Mouse (Mus musculus) adrenal gland, postnatal 4 days (tissue): ENCODE measurements around the gene Svip. TPM values are rescaled to one million over a fixed set of nuclear protein-coding genes. Genes with fewer than 3 reads are reported as not detected.

Experiments
- DNase-seq, 2 experiments: peaks; one replicate each; pipeline ENCODE4 v3.0.0; 2021 to 2022; ENCODE audit warnings: low spot score in 2 of 2, mixed read lengths in 2 of 2
- total RNA-seq, 2 experiments: library from RNA; stranded (reverse); gene quantifications; 2 replicates each; pipeline ENCODE4 v1.2.3; 2021

Gene Svip
- total RNA-seq, 2 experiments from 2014 or later: 12.7 to 14.2 TPM

GRCm38 (mm10) chr7:51962219-51962952 lies 43.4 kb downstream of the Svip start:
- DNase-seq: no peak

GRCm38 (mm10) chr7:51960698-51961374 lies 45.0 kb downstream of the Svip start:
- DNase-seq: no peak

- no peak for DNase-seq
Measured at GRCm38 (mm10) chr7:51957766-51958165, 48.1 kb downstream of the Svip start.

DNA sequence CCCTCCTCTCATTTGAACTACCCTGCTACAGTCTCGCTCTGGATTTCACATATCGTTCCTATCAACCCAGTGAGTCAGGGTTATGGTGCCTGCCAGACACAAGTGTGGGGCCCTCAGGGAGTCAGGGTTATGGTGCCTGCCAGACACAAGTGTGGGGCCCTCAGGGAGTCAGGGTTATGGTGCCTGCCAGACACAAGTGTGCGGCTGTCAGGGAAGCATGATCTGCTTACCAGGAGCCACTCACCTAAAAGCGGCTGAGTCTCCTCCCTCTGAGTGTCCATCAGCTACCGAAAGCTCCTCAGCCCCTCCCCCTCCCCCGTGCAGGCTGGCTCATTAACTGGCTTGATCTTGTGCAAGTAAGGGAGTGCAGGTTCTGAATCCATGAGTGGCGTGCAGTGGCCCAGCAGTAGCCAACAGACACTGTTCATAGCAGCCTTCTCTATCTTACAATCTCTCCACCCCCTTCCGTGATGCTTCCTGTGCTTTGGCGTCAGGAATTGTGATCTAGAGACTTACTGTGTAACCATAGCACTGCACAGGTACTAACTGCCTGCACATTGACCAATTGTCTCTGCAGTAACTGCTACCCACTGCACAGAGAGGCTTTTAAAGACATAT lies 50.3 kb downstream of the Svip start:
- no peak for DNase-seq

Other genes starting within 250 kb of the Svip start
- 10 to 100 TPM; 48.2 to 53.0 TPM for gene Gas2, start 144.0 kb downstream of the Svip start, total RNA-seq
- gene Fancf, start 143.8 kb downstream of the Svip start, total RNA-seq: 1 to 10 TPM; 9.1 to 9.8 TPM
- not detected for gene 1700015G11Rik, start 9.7 kb upstream of the Svip start, total RNA-seq